Mouse (Mus musculus) spleen, postnatal 14 days (tissue): ENCODE measurements at regions not wholly inside any gene's neighbourhood (a gene's known extent, or its start where the extent isn't known, plus 50 kb on each side); places are given as distances from the start of the nearest gene placed in this dataset.
"Not testable (repeated sequence)": the region's sequence is repeated elsewhere in the genome, so short reads cannot be mapped to it uniquely, and the experiment has no call there.

Experiments
- DNase-seq, 2 experiments: peaks; one replicate each; pipeline ENCODE4 v3.0.0; 2021 to 2022; ENCODE audit warnings: low spot score in 2 of 2

DNA sequence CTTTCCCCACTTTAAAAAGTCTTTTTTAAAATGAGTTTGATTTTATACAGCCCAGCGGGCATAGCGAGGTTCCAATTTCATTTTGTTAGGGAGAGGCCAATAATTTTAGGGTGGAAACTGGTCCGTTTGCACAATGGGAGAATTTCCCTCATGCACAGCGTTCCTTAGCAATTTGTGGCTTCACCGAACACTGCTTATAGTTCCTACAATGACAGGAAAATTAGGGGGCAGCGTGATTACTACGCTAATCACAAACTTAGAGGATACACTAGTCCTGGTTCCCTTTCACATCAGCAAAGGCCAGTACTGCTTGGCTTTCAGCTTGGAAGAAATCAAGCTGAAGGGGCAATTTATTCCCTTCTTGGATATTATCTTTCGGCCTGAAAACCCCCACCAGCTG lies 745.1 kb upstream of the Gm19410 start:
- no peak for DNase-seq

DNA sequence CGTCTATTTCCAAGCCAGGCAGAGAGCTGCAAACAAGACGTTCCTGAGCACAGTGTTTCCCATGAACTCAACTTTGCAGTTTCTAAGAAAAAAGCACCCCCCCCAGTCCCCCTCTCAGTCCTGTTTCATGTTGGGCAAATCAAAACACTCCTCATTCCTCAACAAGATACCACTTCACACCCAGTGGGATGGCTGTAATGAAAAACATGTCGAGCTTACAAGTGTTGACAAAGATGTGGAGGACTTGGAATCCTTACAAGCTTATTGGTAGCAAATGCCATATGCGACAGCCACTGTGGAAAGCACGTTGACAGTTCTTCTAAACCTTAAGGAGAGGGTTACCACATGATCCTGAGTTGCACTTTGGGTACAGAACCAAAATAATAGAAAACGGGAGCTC lies 742.9 kb upstream of the Gm19410 start:
- DNase-seq: no peak

DNA sequence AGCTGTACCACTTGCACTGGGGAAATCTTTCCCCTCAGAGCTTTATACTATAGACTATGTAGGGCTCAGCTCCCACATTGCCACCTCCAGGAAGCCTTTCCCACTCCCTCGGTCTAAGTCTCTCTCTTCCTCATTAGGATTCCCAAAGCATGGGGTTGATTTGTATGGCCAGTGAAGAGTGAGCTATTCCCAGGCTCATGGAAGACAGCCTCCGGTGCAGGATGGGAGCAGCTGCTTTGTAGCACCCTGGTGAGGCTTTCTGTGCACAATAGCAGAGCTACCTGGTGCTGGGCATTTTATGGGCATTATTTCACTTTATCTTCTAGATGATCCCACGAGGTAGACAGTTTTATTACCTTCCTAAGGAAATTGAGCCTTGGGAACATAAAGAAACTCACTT lies 717.8 kb upstream of the Gm19410 start:
- no peak for DNase-seq

DNA sequence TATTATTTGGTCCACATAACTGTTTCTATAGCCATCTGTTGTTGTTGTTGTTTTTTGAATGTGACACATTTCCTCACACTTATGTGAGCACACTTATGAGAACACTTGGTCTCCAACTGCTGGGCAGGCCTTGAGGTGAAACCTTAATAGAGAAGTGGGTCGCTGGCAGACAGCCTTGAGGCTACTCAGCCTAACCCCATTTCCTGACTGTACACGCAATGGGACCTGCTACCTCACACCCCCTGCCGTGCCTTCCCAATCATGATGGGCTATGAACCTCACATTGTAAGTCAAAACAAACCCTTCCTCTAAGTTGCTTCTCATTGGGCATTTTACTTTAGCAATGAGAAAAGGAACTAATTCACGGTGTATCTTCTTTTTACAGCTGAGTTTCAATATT lies 712.1 kb upstream of the Gm19410 start:
- DNase-seq: no peak

DNA sequence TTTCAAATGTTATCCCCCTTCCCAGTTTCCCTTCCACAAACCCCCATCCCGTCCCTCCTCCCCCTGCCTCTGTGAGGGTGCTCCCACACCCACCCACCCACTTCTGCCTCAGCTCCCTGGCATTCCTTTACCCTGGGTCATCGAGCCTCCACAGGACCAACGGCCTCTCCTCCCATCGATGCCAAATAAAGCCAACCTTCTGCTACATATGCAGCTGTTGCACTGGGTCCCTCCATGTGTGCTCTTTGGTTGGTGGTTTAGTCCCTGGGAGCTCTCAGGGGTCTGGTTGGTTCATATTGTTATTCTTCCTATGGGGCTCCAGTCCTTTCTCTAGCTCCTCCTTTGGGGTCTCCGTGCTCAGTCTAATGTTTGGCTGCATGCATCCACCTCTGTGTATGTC lies 704.5 kb upstream of the Gm19410 start:
- no peak for DNase-seq

DNA sequence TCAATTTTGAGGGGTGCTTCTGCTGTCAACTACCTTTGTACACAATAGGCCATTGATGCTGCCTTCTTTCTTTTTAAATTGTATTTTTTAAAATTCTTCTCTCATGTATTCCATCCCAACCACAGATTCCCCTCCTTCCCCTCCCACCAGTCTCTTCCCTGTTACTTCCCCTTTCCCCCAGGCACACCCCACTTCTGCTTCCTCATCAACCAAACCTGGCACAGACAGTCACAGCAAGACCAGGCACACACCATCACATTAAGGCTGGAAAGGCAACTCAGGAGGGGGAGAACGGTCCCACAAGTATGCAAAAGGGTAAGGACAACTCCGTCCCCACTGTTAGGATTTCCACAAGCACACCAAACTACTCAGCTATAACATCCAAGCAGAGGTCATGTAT lies 697.4 kb upstream of the Gm19410 start:
- DNase-seq: no peak

DNA sequence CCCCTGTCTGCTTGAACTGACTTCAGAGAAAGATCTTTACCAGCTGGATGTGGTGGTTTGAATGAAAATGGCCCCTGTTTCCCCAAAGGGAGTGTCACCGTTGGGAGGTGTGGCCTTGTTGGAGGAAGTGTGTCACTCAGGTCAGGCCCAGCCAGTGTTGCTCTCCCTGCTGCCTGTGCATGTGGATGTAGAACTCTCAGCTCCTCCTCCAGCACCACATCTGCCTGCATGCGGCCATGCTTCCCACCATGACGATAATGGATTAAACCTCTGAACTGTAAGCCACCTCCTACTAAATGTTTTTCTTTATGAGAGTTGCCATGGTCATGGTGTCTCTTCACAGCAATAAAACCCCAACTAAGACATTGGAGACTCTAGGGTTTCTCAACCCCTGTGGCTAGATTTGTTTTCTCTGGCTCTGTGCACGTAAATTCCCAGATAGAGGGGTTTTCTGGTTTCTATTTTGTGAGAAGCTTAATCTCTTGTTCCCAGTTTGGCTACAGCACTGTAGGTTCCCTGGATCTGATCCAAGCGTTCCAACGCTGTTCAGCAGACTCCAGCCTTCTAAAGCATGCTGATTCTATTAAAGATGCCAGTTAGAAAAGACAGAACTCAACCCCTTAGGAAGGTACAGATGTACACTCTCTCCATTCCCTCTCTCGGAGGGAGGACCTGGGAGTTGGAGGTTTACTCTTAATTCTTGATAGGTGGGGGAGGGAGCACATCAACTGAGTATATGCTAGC lies 695.2 kb upstream of the Gm19410 start:
- no peak for DNase-seq

DNA sequence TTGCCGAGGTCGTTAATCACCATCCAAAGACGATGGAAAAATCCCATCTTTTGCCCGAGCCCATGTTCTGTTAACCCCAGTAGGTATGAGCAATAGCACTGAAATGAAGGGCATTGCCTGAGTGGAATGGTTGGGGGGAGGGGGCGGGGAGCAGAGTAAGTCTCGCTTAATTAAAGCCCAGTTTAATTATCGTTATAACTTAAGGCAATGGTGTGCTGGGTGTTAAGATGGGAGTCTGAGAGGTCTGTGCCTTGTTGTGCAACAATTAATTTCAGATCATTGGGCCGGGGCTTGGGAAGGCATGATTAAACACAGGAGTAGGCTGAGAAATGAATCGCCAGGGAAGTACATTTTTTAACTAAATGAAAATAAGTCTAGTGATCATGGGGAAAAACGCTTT lies 689.6 kb upstream of the Gm19410 start:
- DNase-seq: no peak

DNA sequence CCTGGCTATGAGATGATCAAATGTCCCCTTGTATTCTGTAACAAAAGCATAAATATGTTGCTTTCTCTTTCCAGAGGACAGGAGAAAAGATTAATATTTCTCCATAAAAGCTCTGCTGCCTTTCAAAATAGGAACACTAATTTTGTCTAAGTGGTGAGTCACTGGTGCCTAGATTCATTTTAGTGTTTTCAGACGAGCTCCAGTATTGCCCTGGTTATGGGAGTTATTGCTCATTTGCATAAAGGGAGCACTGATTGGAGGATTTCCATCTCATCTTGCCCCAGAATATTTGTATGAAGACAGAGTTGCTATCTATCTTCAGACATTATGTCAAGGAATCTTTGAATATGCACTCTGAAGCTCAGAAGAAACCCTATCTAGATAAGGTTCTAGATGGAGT lies 682.4 kb upstream of the Gm19410 start:
- DNase-seq: no peak

DNA sequence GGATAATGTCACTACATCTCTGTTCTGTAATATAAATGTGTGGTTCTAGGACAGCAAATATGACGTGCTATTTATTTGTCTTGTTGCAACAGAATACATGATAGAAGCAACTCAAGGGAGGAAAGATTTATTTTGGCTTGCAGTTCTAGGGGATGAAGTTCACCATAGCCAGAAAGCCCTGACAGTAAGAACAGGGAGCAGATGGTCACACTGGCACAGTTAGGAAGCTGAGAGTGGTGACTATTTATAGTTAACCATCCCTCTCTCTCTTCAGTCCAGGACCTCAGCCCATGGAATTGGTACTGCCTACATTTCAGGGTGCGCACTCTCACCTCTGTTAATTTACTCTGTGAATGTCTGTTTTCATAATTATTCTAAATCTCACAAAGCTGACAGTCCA lies 678.5 kb upstream of the Gm19410 start:
- no peak for DNase-seq

DNA sequence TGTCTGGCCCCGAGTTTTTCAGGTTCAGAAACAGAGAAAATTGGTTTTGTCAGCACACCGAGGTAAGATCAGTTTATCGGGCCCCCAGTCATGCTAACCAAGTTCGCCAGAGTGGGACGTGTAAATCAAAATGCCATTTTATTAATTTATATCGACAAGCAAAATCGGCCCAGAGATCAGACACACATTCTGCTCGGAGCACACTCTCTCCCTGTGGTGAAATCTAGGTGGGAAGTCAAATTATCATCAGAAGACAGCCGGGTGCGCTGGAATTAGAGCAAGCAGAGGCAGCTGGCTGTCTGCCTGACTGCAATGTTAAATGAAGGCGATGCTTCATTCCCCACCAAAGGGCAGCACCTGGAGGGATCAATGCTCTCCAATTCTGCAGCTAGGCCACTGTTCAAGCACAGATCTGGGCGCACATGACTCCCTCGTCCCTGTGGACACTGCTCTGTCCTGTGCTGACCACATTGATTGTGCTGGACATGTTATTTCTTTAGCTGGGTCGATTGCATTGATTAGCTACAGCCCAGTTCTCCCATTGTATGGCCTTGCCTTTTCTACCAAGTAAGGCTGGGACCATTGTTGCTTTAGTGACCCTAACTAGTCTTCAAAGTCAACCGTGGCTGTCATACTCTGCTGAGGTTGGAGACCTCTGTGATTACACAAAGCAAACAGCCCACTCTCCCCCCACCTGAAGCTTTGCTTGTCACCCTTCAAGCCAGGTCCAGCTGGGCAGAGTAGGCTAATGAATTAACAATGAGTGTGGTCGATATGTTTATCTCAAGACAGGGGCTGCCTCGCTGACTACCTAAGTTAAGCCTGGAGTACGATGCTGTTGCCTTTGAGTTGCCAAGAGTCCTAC lies 677.0 kb upstream of the Gm19410 start:
- no peak for DNase-seq

DNA sequence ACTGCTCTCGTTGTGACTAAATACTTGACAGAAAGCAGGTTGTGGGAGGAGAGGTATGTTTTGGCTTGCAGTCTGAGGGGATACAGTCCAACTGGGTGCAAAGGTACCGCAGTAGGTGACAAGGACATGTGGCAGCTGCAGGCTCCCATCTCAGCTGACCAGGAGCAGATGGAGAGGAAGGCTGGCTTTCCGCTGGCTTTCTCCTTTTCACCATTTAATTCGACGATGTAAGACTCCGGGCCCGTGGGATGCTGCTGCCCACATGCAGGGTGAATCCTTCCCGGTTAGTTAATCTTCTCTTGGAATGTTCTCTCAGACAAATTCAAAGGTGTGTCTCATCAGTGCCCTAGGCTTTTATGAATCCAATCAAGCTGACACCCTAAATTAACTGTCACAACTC lies 676.1 kb upstream of the Gm19410 start:
- DNase-seq: no peak

DNA sequence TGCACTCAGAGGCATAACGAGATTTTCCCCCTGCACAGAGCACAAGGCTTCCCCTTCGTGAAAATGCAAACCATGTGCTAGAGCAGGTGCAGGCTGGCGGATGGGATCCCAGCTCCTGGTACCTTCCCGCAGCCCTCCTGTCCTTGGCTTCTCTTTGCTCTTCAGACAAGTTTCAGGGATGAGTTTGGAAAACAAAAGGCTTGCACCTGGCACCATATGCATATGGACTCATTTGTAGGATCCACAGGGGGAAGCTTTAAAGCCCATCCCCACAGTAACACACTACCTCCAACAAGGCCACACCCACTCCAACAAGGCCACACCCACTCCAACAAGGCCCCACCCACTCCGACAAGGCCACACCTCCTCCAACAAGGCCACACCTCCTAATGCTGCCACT lies 663.9 kb upstream of the Gm19410 start:
- no peak for DNase-seq

DNA sequence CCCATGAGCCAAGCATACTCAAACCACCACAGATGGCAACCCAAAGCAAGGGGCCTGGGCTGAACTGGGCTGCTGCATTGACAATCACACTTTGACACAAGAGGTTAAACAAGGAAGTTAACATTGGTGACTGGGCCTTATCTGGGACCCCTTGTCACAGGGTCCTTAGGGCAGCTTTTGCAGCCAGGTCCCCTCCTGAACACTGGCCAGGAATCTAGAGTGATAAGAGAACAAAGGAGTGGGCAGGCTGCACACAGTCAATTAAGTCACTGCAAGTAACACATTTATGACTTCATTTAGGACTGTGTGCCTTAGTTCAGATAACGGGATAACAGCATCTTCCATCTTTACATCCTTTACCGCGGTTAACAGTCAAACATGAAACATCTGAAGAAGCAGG lies 663.5 kb upstream of the Gm19410 start:
- DNase-seq: not testable (repeated sequence)

DNA sequence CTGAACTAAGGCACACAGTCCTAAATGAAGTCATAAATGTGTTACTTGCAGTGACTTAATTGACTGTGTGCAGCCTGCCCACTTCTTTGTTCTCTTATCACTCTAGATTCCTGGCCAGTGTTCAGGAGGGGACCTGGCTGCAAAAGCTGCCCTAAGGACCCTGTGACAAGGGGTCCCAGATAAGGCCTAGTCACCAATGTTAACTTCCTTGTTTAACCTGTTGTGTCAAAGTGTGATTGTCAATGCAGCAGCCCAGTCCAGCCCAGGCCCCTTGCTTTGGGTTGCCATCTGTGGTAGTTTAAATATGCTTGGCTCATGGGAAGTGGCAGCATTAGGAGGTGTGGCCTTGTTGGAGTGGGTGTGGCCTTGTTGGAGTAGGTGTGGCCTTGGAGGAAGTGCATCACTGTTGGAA lies 661.1 kb upstream of the Gm19410 start:
- DNase-seq: not testable (repeated sequence)

DNA sequence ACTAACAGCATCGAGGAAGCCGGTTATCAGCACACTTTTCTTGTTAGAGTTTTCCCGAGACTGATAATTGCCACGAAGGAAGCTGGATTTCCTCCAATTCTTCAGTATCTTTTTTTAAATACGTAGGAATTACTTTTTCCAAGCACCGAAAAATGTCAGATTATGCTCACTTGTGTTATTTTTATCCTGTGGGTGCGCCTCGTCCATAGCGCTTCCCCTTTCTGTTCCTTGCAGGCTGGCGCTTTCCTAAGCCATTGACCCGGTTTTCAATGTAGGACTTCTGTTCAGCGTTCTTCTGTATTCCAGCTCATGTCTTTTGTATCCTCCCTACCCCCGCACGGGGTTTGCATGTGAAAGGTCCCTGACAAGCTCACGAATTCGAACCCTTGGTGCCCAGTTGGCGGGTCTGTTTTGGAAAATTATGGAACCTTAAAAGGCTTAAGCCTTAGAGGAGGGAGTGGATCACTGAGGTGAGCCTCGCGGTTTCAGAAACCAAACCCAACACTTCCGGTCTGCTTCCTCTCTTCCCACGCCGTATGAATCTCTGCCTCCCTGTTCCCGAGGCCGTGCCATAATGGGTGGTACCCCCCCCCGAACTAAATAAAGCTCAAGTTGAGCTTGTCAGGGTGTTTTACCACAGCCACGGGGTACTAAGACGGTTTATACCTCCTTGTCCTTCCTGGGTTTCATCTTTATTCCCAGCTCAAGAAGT lies 655.9 kb upstream of the Gm19410 start:
- no peak for DNase-seq

DNA sequence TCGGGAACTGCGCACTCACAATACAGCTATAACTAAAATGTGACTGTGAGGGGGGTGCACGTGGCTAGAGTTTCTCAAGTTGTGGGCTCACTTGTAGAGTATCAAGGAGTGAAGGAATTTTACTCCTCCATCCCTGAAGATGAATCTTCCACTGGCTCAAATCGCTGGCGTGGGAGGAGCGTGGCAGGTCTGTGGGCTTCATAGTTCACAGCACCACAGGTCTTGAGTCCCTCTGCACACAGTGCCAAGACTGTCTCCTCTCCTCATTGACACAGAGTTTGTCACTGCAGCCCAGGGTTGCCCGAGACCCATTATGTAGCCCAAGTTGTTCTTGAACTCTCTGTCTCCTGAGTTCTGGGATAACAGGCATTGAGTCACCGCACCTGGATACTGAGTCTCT lies 655.3 kb upstream of the Gm19410 start:
- DNase-seq: no peak

DNA sequence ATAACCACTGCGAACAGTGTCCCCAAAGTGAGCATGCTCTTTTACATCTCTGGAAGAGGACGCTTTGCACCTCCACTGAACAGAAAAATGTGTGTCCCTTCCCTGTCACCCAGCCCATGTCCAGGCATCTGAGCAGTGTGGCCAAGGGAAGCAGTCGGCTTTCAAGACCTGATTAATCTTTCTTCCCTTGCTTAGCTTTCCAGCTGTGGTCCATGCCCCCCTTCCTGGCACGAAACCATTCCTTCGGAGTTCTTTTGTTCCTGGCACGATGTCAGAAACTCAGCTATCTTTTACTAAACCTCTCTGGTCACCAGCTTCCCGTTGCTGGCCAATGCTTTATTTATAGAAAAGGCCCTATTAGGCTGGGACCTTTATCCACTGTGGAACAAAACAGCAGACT lies 654.5 kb upstream of the Gm19410 start:
- no peak for DNase-seq

DNA sequence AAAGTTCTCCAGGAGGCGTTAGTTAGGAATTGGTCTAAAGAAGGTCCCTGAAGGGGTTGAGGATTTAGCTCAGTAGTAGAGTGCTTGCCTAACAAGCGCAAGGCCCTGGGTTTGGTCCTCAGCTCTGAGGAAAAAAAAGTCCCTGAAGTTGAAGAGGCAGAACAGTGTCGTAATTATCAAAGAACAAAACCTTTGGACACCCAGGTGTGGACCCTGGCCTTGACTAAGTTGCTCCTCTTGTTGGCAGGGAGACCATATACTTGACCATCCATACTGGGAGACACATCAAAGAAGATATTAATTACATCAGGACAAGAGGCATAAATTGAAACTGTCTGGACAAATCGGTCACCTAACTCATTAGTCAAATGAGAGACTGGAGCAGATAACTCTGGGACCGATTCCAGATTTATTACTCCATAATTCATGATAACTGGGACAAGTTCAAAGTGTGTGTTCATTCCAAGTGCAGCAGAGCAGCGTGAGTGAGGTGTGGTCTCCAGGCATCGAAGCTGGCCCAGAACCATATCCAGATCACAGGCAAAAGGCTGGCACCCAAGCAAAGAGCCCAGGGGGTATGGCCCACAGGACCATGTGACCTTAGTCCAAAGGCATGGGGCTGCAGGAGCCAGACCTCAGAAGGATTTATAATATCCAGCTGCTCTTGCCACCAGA lies 652.9 kb upstream of the Gm19410 start:
- no peak for DNase-seq

DNA sequence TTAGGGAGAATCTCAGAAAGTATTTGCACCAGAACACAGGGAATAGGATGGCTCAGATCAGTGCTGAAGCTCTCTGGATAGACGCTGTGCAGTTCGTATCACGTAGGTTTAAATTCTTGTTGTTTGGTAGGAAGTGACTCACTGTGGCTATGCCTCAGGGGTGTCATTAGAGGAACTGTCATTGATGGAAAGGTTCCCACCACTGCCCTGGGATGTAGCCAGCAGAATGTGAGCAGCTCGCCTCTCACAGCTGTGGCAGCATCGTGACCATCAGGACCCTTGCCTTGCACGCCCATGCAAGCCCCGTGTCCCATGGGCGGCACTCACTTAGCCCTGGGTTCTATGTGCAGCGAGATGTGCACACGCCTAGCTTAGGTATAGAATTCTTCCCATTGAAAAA lies 651.6 kb upstream of the Gm19410 start:
- DNase-seq: no peak

DNA sequence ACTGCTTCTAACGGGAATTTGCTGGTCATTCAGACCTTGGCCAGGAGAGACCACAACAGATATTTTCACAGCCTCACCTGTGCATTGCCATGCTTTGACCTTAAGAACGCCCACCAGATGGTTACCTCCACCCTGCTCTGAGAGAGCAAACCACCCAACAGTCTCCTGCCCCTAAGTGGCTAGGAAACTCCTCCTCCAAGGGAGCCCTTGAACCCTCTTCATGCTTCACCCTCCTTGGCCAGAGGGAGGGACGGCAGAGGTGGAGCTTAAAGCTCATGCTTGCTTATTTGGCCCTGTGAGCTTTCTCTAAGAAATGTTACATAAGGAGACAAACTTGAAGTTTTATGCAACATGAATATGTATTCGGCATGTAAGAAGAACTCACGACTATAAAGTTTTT lies 645.0 kb upstream of the Gm19410 start:
- DNase-seq: no peak

DNA sequence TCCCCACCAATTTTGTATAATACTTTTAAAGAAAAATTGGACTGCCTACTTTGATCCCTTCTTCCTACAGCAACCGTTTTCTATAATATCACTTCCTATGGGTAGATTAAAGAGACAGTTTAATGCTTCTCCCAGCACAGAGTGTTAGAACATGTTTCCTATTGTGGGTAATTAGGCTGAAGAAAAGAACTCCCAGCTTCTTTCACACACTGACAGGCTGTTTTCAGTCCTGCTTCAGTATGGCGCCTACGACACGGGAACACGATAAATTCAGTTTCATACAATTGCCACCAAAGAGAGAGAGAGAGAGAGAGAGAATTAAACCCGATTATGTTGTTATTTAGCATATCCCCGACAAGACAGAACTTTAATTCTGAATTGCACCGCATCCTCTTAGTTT lies 644.5 kb upstream of the Gm19410 start:
- no peak for DNase-seq
